Mouse (Mus musculus): ENCODE measurements around the gene Bms1.

DNA sequence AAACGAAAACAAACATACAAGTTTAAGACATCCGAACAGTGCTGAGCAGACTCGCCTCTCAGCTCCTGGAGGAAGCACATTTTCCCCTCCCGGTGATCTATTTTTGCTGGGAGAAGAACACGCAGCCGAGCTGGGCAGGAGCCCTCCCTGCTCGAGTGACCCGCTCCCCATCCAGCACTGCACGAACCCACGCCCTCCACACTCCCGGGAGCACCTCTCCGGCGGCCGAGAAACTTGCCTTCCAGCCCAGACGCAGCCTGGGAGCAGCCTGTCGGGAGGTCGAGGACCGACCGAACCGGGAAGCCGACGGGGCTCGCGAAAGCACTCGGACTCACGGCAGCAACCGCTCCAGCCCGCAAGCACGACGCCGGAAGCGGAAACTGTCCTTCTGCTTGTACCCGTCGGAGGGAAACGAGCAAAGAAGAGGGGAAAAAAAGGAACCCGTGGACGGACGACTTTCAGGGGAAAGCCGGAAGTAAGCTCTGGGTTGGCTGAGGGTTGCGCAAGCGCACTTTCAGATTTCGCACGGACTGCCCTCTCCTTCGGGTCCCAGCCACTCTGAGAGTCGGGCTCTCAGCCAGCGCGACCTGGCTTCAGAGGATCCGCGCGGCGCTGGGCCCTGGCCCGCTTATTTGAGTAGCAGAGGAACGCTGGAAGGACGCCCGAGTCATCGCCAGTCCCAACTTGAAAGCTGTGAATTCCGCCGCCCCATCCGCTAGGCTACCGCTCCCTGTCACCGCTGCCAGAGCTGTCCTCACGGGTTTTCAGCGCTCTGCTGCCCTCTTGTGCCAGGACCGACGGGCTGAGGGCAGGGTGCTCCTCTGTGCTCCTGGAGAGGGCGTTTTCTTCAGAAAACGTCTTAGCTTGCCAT is at the start of gene Bms1:
- TF ChIP-seq POLR2A (IDR thresholded peaks at IDR 0.05; ENCODE audit: control insufficient read depth, extremely low read depth, insufficient read depth, low read length, poor library complexity): peak; percentile 76
- peak; percentile 88 for TF ChIP-seq CTCF (IDR thresholded peaks at IDR 0.05; ENCODE audit: borderline replicate concordance, control insufficient read depth, extremely low read depth, insufficient read depth, low read length, poor library complexity)

All from thymus, adult 2 months (tissue).